Mouse (Mus musculus): ENCODE results near the gene Gm47969. TPM values are rescaled to one million over a fixed set of nuclear protein-coding genes. Genes with fewer than 3 reads are reported as not detected.
A peak's percentile ranks its signal among the peaks of the same experiment; 100 is the strongest.

Gm47969 gene
- polyA plus RNA-seq, 1 experiment from 2014 or later: not detected

GRCm38 (mm10) chr1:83084790-83085189 is 40.1 kb downstream of the Gm47969 start:
- Histone ChIP-seq H3K36me3 (no peaks in the 10 kb centered on the region), H3K4me1 (no peaks in the 10 kb centered on the region), H3K4me3 (replicated peaks) (no peak overlapping the region), H3K9me3 (no peaks in the 10 kb centered on the region), H3K27me3 (replicated peaks) (no peaks in the 10 kb centered on the region), H3K9ac (no peak overlapping the region), H3K4me2 (no peak overlapping the region), H3K27ac (no peak overlapping the region)
- ATAC-seq (ENCODE audit: insufficient read depth, low FRiP score, low read depth): peak; percentile 53; the same call in 1 of the 2 replicates
- 58% methylated on average over 2 of the region's 2 CpGs for WGBS

GRCm38 (mm10) chr1:83091268-83091667 is 46.5 kb downstream of the Gm47969 start:
- no peaks in the 10 kb centered on the region for H3K36me3 ChIP-seq
- H3K27ac ChIP-seq: no peak overlapping the region
- H3K9ac ChIP-seq: no peak overlapping the region
- no peak for ATAC-seq (ENCODE audit: insufficient read depth, low FRiP score, low read depth)
- WGBS: 65% methylated on average over 3 of the region's 3 CpGs
- no peak overlapping the region for H3K4me2 ChIP-seq
- H3K4me3 ChIP-seq (replicated peaks): no peak overlapping the region
- no peaks in the 10 kb centered on the region for H3K27me3 ChIP-seq (replicated peaks)
- no peaks in the 10 kb centered on the region for H3K9me3 ChIP-seq
- H3K4me1 ChIP-seq: no peaks in the 10 kb centered on the region

Other genes starting within 250 kb of the Gm47969 start
- gene Agfg1, start 205.4 kb upstream of the Gm47969 start, polyA plus RNA-seq (2015; fragmentation: Nextera tagmentation; extraction: Ambion mirVana): 27.0 and 27.9 TPM in 2 replicates
- 0.28 TPM in 1 of 2 replicates, not detected in the other for gene A030005L19Rik, start 131.6 kb upstream of the Gm47969 start, polyA plus RNA-seq (2015; fragmentation: Nextera tagmentation; extraction: Ambion mirVana)
- not detected in 2 replicates for gene A030014E15Rik, start 120.0 kb upstream of the Gm47969 start, polyA plus RNA-seq (2015; fragmentation: Nextera tagmentation; extraction: Ambion mirVana)
- gene Gm6217, start 113.5 kb upstream of the Gm47969 start, polyA plus RNA-seq (2015; fragmentation: Nextera tagmentation; extraction: Ambion mirVana): not detected in 2 replicates
- gene A030003K21Rik, start 101.5 kb upstream of the Gm47969 start, polyA plus RNA-seq (2015; fragmentation: Nextera tagmentation; extraction: Ambion mirVana): not detected in 2 replicates
- gene Gm7544, start 88.9 kb upstream of the Gm47969 start, polyA plus RNA-seq (2015; fragmentation: Nextera tagmentation; extraction: Ambion mirVana): not detected in 2 replicates
- not detected in 2 replicates for gene Gm47955, start 84.6 kb upstream of the Gm47969 start, polyA plus RNA-seq (2015; fragmentation: Nextera tagmentation; extraction: Ambion mirVana)
- not detected in 2 replicates for gene Gm47959, start 44.4 kb upstream of the Gm47969 start, polyA plus RNA-seq (2015; fragmentation: Nextera tagmentation; extraction: Ambion mirVana)
- gene Slc19a3, start 6.5 kb upstream of the Gm47969 start, polyA plus RNA-seq (2015; fragmentation: Nextera tagmentation; extraction: Ambion mirVana): 0.55 and 0.71 TPM in 2 replicates
- gene Krtap28-10, start 2.5 kb upstream of the Gm47969 start, polyA plus RNA-seq (2015; fragmentation: Nextera tagmentation; extraction: Ambion mirVana): not detected in 2 replicates
- not detected in 2 replicates for gene A030005K14Rik, start 14.4 kb downstream of the Gm47969 start, polyA plus RNA-seq (2015; fragmentation: Nextera tagmentation; extraction: Ambion mirVana)
- gene Krtap28-13, start 16.0 kb downstream of the Gm47969 start, polyA plus RNA-seq (2015; fragmentation: Nextera tagmentation; extraction: Ambion mirVana): not detected in 2 replicates
- 7.2 and 8.6 TPM in 2 replicates for gene Ccl20, start 71.8 kb downstream of the Gm47969 start, polyA plus RNA-seq (2015; fragmentation: Nextera tagmentation; extraction: Ambion mirVana)
- gene Daw1, start 114.8 kb downstream of the Gm47969 start, polyA plus RNA-seq (2015; fragmentation: Nextera tagmentation; extraction: Ambion mirVana): 0.08 and 0.23 TPM in 2 replicates